Mouse (Mus musculus): ENCODE measurements around the gene Ndufb5. TPM values are rescaled to one million over a fixed set of nuclear protein-coding genes. Genes with fewer than 3 reads are reported as not detected.
A peak's percentile ranks its signal among the peaks of the same experiment; 100 is the strongest.
"Not testable (repeated sequence)": the region's sequence is repeated elsewhere in the genome, so short reads cannot be mapped to it uniquely, and the experiment has no call there.

The Ndufb5 gene
- polyA plus RNA-seq, 1 experiment = 0.60 TPM

- H3K4me3 ChIP-seq (replicated peaks) = no peak overlapping the region
- H3K4me1 ChIP-seq (ENCODE audit: control insufficient read depth) = no peaks in the 10 kb centered on the region
- H3K9me3 ChIP-seq (ENCODE audit: control insufficient read depth, low read length) = no peaks in the 10 kb centered on the region
- peaks cover 100% of the 10 kb centered on the region for H3K36me3 ChIP-seq (ENCODE audit: control insufficient read depth)
- TF ChIP-seq TAL1 (IDR thresholded peaks at IDR 0.05; ENCODE audit: low read length) = no peak
- TF ChIP-seq GATA1 (IDR thresholded peaks at IDR 0.05; ENCODE audit: low read length) = no peak
- no peaks in the 10 kb centered on the region for H3K27me3 ChIP-seq (ENCODE audit: control insufficient read depth)
Measured at GRCm38 (mm10) chr3:32718271-32718670, 18.5 kb upstream of the Ndufb5 start.

- Histone ChIP-seq H3K9me3 (ENCODE audit: control insufficient read depth, low read length) (0 out of 2 replicates have a peak, but pooled peaks cover 2% of the 10 kb centered on the region), H3K4me3 (replicated peaks) (no peak overlapping the region), H3K36me3 (ENCODE audit: control insufficient read depth) (peaks cover 98% of the 10 kb centered on the region), H3K27me3 (ENCODE audit: control insufficient read depth) (no peaks in the 10 kb centered on the region), H3K4me1 (ENCODE audit: control insufficient read depth) (no peaks in the 10 kb centered on the region)
- TF ChIP-seq GATA1 (IDR thresholded peaks at IDR 0.05; ENCODE audit: low read length) (no peak), TAL1 (IDR thresholded peaks at IDR 0.05; ENCODE audit: low read length) (no peak)
Measured at GRCm38 (mm10) chr3:32724191-32724590, 12.6 kb upstream of the Ndufb5 start.

- no peaks in the 10 kb centered on the region for H3K4me1 ChIP-seq (ENCODE audit: control insufficient read depth)
- no peak overlapping the region for H3K4me3 ChIP-seq (replicated peaks)
- no peak for TF ChIP-seq TAL1 (IDR thresholded peaks at IDR 0.05; ENCODE audit: low read length)
- TF ChIP-seq GATA1 (IDR thresholded peaks at IDR 0.05; ENCODE audit: low read length) = no peak
- 0 out of 2 replicates have a peak, but pooled peaks cover 2% of the 10 kb centered on the region for H3K9me3 ChIP-seq (ENCODE audit: control insufficient read depth, low read length)
- H3K27me3 ChIP-seq (ENCODE audit: control insufficient read depth) = no peaks in the 10 kb centered on the region
- peaks cover 95% of the 10 kb centered on the region for H3K36me3 ChIP-seq (ENCODE audit: control insufficient read depth)
Measured at GRCm38 (mm10) chr3:32725951-32726350, 10.8 kb upstream of the Ndufb5 start.

GRCm38 (mm10) chr3:32727861-32728260, 8.9 kb upstream of the Ndufb5 start:
- no peaks in the 10 kb centered on the region for H3K27me3 ChIP-seq (ENCODE audit: control insufficient read depth)
- no peak overlapping the region for H3K4me3 ChIP-seq (replicated peaks)
- H3K9me3 ChIP-seq (ENCODE audit: control insufficient read depth, low read length) = 0 out of 2 replicates have a peak, but pooled peaks cover 2% of the 10 kb centered on the region
- H3K4me1 ChIP-seq (ENCODE audit: control insufficient read depth) = no peaks in the 10 kb centered on the region
- H3K36me3 ChIP-seq (ENCODE audit: control insufficient read depth) = peaks cover 93% of the 10 kb centered on the region
- TF ChIP-seq GATA1 (IDR thresholded peaks at IDR 0.05; ENCODE audit: low read length) (no peak), TAL1 (IDR thresholded peaks at IDR 0.05; ENCODE audit: low read length) (no peak)

GRCm38 (mm10) chr3:32737172-32737655, 424 bp downstream of the Ndufb5 start, which contains the start of gene Mrpl47:
Gene Mrpl47, minus strand, starts transcription at chr3:32737605.
- peaks cover 22% of the 10 kb centered on the region for H3K36me3 ChIP-seq (ENCODE audit: control insufficient read depth)
- H3K4me3 ChIP-seq (replicated peaks) = peak within 1 kb of the TSS; percentile 92
- no peaks in the 10 kb centered on the region; the same call in 1 of the 2 replicates for H3K9me3 ChIP-seq (ENCODE audit: control insufficient read depth, low read length)
- no peak for TF ChIP-seq TAL1 (IDR thresholded peaks at IDR 0.05; ENCODE audit: low read length)
- TF ChIP-seq GATA1 (IDR thresholded peaks at IDR 0.05; ENCODE audit: low read length) = no peak
- no peaks in the 10 kb centered on the region for H3K27me3 ChIP-seq (ENCODE audit: control insufficient read depth)
- H3K4me1 ChIP-seq (ENCODE audit: control insufficient read depth) = peaks cover 35% of the 10 kb centered on the region

GRCm38 (mm10) chr3:32738549-32738948, 1.8 kb downstream of the Ndufb5 start:
- peaks cover 37% of the 10 kb centered on the region for H3K4me1 ChIP-seq (ENCODE audit: control insufficient read depth)
- H3K36me3 ChIP-seq (ENCODE audit: control insufficient read depth) = peaks cover 22% of the 10 kb centered on the region
- H3K9me3 ChIP-seq (ENCODE audit: control insufficient read depth, low read length) = no peaks in the 10 kb centered on the region; the same call in 1 of the 2 replicates
- TF ChIP-seq TAL1 (IDR thresholded peaks at IDR 0.05; ENCODE audit: low read length) (no peak), GATA1 (IDR thresholded peaks at IDR 0.05; ENCODE audit: low read length) (no peak)
- H3K4me3 ChIP-seq (replicated peaks) = no peak overlapping the region
- no peaks in the 10 kb centered on the region for H3K27me3 ChIP-seq (ENCODE audit: control insufficient read depth)

GRCm38 (mm10) chr3:32742276-32742780, 5.5 kb downstream of the Ndufb5 start:
- peaks cover 51% of the 10 kb centered on the region for H3K36me3 ChIP-seq (ENCODE audit: control insufficient read depth)

GRCm38 (mm10) chr3:32745001-32745400, 8.2 kb downstream of the Ndufb5 start:
- Histone ChIP-seq H3K27me3 (ENCODE audit: control insufficient read depth) (no peaks in the 10 kb centered on the region), H3K4me3 (replicated peaks) (no peak overlapping the region), H3K36me3 (ENCODE audit: control insufficient read depth) (peaks cover 75% of the 10 kb centered on the region), H3K9me3 (ENCODE audit: control insufficient read depth, low read length) (no peaks in the 10 kb centered on the region), H3K4me1 (ENCODE audit: control insufficient read depth) (peaks cover 1% of the 10 kb centered on the region; the same call in 1 of the 2 replicates)
- TF ChIP-seq GATA1 (IDR thresholded peaks at IDR 0.05; ENCODE audit: low read length) (no peak), TAL1 (IDR thresholded peaks at IDR 0.05; ENCODE audit: low read length) (no peak)

More at GRCm38 (mm10) chr3:32742276-32742780, 5.5 kb downstream of the Ndufb5 start:
- Histone ChIP-seq H3K4me3 (replicated peaks) (no peak overlapping the region), H3K27me3 (ENCODE audit: control insufficient read depth) (no peaks in the 10 kb centered on the region), H3K9me3 (ENCODE audit: control insufficient read depth, low read length) (no peaks in the 10 kb centered on the region), H3K4me1 (ENCODE audit: control insufficient read depth) (peaks cover 17% of the 10 kb centered on the region)
- no peak for TF ChIP-seq GATA1 (IDR thresholded peaks at IDR 0.05; ENCODE audit: low read length)
- no peak for TF ChIP-seq TAL1 (IDR thresholded peaks at IDR 0.05; ENCODE audit: low read length)

- H3K4me3 ChIP-seq (replicated peaks); H3K27me3 ChIP-seq (ENCODE audit: control insufficient read depth); H3K4me1 ChIP-seq (ENCODE audit: control insufficient read depth); H3K9me3 ChIP-seq (ENCODE audit: control insufficient read depth, low read length): not testable (repeated sequence)
- peaks cover 79% of the 10 kb centered on the region for H3K36me3 ChIP-seq (ENCODE audit: control insufficient read depth)
Measured at GRCm38 (mm10) chr3:32745426-32745825, 8.6 kb downstream of the Ndufb5 start.

Measured in erythroblast, embryonic 14.5 days (primary cell).